Mouse (Mus musculus): ENCODE results near the gene Opn1sw.
"Not testable (repeated sequence)": the region's sequence is repeated elsewhere in the genome, so short reads cannot be mapped to it uniquely, and the experiment has no call there.

The Opn1sw gene

GRCm38 (mm10) chr6:29347189-29347588 lies 41.1 kb downstream of the Opn1sw start:
- in situ Hi-C loops (cut with MboI, MseI) = no loop called here

- in situ Hi-C loops (cut with MboI, MseI) = not testable (repeated sequence)
These were observed 41.8 kb downstream of the Opn1sw start for GRCm38 (mm10) chr6:29346512-29346911.

GRCm38 (mm10) chr6:29329514-29329913 lies 58.8 kb downstream of the Opn1sw start:
- in situ Hi-C loops (cut with MboI, MseI) = no loop called here

GRCm38 (mm10) chr6:29326961-29327360 lies 61.3 kb downstream of the Opn1sw start:
- in situ Hi-C loops (cut with MboI, MseI) = no loop called here
